Mouse (Mus musculus) limb, embryonic 13.5 days (tissue): ENCODE results near the gene Tstd2. TPM values are rescaled to one million over a fixed set of nuclear protein-coding genes. Genes with fewer than 3 reads are reported as not detected.

Source experiments
- ATAC-seq: fragments of 200-750 bp; cut with Nextera tagmentation; 2 replicates; pipeline ENCODE4 v1.8.0; 2017; ENCODE audit warnings: low read depth, moderate number of reproducible peaks, moderate TSS enrichment; ENCODE audit not compliant: low FRiP score
- H3K27ac ChIP-seq: fragments of 300-500 bp; sonication (generic); 2 replicates; pipeline ENCODE4 v1.5.1; 2015; ENCODE audit warnings: inconsistent platforms, mild to moderate bottlenecking, moderate library complexity
- H3K27me3 ChIP-seq: fragments of 300-500 bp; sonication (generic); 2 replicates; pipeline ENCODE4 v1.6.1; 2015; ENCODE audit warnings: mild to moderate bottlenecking, inconsistent platforms
- H3K36me3 ChIP-seq: fragments of 300-500 bp; sonication (generic); 2 replicates; pipeline ENCODE4 v1.6.1; 2015; ENCODE audit warnings: inconsistent platforms, mild to moderate bottlenecking, moderate library complexity
- H3K4me1 ChIP-seq: fragments of 300-500 bp; sonication (generic); 2 replicates; pipeline ENCODE4 v1.6.1; 2015; ENCODE audit warnings: inconsistent platforms
- H3K4me2 ChIP-seq: fragments of 300-500 bp; sonication (generic); replicated peaks from 2 replicates; pipeline ENCODE4 v1.6.1; 2015; ENCODE audit warnings: inconsistent platforms, mild to moderate bottlenecking, moderate library complexity
- H3K4me3 ChIP-seq: fragments of 300-500 bp; sonication (generic); 2 replicates; pipeline ENCODE4 v1.5.1; 2015; ENCODE audit warnings: moderate library complexity, mild to moderate bottlenecking, inconsistent platforms
- H3K9ac ChIP-seq: fragments of 300-500 bp; sonication (generic); 2 replicates; pipeline ENCODE4 v1.6.1; 2015; ENCODE audit warnings: mild to moderate bottlenecking, inconsistent platforms
- H3K9me3 ChIP-seq: fragments of 300-500 bp; sonication (generic); 2 replicates; pipeline ENCODE4 v1.6.1; 2016; ENCODE audit warnings: inconsistent platforms
- WGBS: fragments of 180-500 bp; shearing (Covaris S2); methylation state at CpG from one replicate; pipeline ENCODE4 v1.1.7; 2015; 5-methylcytosine and 5-hydroxymethylcytosine counted together
- polyA plus RNA-seq: library from polyadenylated mRNA; unstranded; fragments of >200 nt; fragmentation: Nextera tagmentation; extraction: Ambion mirVana; gene quantifications from 2 replicates; pipeline ENCODE4 v1.2.1, GENCODE M21; 2015

Tstd2 gene
- polyA plus RNA-seq, 1 experiment from 2014 or later, result 51.0 TPM

DNA sequence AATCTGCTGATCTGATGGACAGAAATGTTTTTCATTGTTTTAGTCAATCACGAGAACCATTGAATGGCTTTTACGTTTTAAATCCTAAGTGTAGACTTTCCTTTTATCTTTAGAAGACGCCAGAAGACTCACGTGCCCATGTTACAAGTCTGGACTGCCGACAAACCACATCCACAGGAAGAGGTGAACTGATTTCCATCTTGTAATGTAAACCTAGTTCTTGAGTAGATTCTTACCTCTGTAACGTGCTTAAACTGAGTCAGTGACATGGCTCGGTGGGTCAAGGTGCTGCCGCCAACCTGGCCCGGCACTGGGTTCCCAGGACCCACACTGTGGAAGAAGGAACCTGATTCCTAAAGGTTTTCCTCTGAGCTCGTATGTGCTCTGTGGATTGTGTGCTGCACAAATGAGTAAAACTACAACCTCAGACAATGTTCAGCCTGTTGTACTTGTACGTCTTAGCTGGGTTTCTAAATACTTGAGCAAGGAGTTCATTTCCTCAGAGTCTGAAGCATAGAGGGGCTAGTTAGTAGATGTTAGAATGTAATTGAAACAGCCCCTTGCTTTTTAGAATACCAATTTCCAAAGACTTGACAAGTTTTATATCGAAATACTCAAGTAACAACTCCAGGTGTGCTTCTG lies 13.5 kb upstream of the Tstd2 start:
- no peak for ATAC-seq
- Histone ChIP-seq H3K9me3 (no peaks in the 10 kb centered on the region), H3K27me3 (no peaks in the 10 kb centered on the region), H3K4me1 (no peaks in the 10 kb centered on the region), H3K4me3 (no peak overlapping the region), H3K36me3 (peaks cover 81% of the 10 kb centered on the region), H3K9ac (no peak overlapping the region), H3K27ac (no peak overlapping the region), H3K4me2 (no peak overlapping the region)
- 91% methylated on average over 12 of the region's 12 CpGs for WGBS

DNA sequence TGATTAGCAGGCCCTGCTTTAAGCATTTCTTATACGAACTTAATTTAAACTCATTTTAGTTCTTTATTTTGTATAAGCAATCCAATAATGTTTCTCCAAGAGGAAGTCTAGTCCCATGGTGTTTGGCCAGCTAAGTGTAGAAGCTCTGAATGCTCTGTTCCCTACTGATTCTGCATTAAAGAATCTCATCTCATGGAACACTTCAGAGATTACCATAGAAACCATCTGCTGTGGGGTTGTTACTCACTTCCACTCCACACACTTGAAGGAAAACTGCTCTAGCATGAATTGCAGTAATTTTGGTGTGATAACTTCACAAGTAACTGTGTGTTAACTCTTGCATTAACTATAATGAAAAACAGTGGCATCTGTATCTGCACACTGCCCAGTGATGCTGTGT lies 8.4 kb upstream of the Tstd2 start:
- Histone ChIP-seq H3K4me3 (no peak overlapping the region), H3K27me3 (no peaks in the 10 kb centered on the region), H3K4me1 (no peaks in the 10 kb centered on the region), H3K9ac (no peak overlapping the region), H3K9me3 (no peaks in the 10 kb centered on the region), H3K27ac (no peak overlapping the region), H3K36me3 (peaks cover 54% of the 10 kb centered on the region), H3K4me2 (no peak overlapping the region)
- 88% methylated on average over 1 of the region's 1 CpGs for WGBS
- no peak for ATAC-seq

DNA sequence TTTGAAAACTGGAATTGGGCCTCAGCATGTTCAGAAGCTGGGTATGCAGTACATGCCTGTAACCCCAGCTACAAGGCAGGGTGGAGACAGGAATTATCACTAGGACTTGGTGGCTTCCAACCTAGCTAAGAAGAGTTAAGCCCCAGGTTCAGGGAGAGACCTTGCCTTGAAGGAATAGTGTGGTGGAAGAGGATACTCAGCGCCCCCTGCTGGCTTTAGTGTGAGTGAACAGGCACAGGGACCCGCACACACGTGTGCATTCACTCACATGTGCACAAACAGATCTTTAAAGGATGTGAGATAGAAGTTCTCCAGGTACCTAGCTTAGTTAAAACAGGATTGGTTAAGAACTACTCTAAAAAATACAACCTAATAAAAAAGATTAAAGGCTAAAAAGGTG lies 5.8 kb upstream of the Tstd2 start:
- WGBS, result 72% methylated on average over 3 of the region's 3 CpGs
- peaks cover 34% of the 10 kb centered on the region for H3K36me3 ChIP-seq
- H3K9me3 ChIP-seq, result no peaks in the 10 kb centered on the region
- no peaks in the 10 kb centered on the region for H3K27me3 ChIP-seq
- H3K4me2 ChIP-seq, result no peak overlapping the region
- H3K9ac ChIP-seq, result no peak overlapping the region
- no peak overlapping the region for H3K27ac ChIP-seq
- peaks cover 12% of the 10 kb centered on the region for H3K4me1 ChIP-seq
- H3K4me3 ChIP-seq, result no peak overlapping the region
- ATAC-seq, result no peak

DNA sequence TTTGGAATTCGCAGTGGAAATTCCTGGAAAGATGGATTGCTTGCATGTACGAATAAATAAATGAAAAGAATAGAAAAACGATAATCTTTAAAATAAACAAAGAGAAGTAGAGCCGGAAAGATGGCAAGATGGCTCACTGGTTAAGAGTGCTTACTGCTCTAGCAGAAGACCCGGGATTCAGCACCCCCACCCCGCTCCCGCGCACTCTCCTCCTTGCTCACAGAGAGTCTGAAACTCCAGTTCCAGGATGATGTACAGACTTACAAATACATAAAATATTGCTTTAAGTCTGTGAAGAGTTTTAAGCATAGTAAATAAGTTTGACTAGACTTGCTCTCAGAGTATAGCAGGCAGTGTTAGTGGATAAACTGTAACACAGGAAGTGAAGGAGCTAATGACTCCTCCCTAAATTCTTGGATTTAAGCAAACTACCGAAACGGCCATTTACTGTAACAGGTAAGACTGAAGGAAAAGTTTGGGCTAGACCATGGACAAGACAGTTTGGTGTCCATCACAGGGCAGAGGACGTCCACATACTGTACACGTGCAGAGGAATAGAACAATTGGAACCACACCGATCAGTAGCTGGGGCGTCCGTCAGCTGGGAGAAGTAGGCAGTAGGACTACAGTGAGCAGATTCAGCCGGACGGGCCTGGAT lies 736 bp downstream of the Tstd2 start:
- Histone ChIP-seq H3K9ac (peak overlapping the region; percentile 95), H3K27me3 (no peaks in the 10 kb centered on the region), H3K4me1 (peaks cover 28% of the 10 kb centered on the region), H3K9me3 (no peaks in the 10 kb centered on the region), H3K4me2 (peak overlapping the region; percentile 89), H3K36me3 (peaks cover 26% of the 10 kb centered on the region), H3K27ac (peak overlapping the region; percentile 97), H3K4me3 (peak overlapping the region; percentile 96)
- WGBS, result 8% methylated on average over 17 of the region's 17 CpGs
- peak; percentile 79 for ATAC-seq

DNA sequence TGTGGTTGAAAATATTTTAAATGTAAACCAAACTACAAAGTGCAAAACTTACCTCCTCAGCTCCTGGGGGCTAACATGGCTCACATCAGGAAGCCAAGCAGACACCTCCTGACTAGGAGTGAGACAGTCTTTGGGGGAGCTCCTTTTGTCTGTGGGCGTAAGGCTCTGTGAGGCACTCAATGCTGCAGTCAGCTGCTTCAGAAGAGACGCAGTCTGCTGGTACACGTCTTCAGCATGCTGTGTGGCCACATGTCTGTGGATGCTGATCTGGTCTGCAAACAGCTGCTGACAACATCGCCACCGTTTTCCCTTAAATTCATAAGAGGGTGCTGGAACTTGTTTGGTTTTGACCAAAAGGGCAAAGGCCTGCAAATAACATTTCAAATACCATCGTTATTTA lies 6.7 kb downstream of the Tstd2 start:
- Histone ChIP-seq H3K4me1 (peaks cover 10% of the 10 kb centered on the region), H3K36me3 (peaks cover 75% of the 10 kb centered on the region), H3K9ac (no peak overlapping the region), H3K27me3 (no peaks in the 10 kb centered on the region), H3K4me3 (no peak overlapping the region), H3K9me3 (no peaks in the 10 kb centered on the region), H3K4me2 (no peak overlapping the region), H3K27ac (no peak overlapping the region)
- WGBS, result 88% methylated on average over 6 of the region's 6 CpGs
- ATAC-seq, result no peak

DNA sequence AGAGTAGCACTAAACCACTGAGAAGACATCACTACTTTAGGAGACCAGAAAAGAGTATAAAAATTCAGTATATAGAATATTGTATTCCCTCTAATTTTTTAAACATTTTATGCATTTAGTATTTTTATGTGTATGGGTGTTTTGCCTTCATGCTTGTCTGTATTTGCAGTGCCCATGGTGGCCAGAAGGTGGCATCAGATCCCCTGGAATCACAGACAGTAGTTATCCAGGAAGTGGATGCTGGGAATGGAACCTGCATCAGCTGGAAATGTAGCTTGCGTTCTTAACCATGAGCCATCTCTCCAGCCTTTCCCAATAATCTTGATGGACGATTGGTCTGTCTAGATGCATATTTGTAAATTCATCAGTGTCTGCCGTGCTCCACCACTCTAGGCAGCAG lies 8.3 kb downstream of the Tstd2 start:
- no peak overlapping the region for H3K27ac ChIP-seq
- no peaks in the 10 kb centered on the region for H3K27me3 ChIP-seq
- peaks cover 4% of the 10 kb centered on the region; the same call in 1 of the 2 replicates for H3K4me1 ChIP-seq
- H3K9ac ChIP-seq, result no peak overlapping the region
- peaks cover 87% of the 10 kb centered on the region for H3K36me3 ChIP-seq
- ATAC-seq, result no peak
- no peaks in the 10 kb centered on the region for H3K9me3 ChIP-seq
- H3K4me2 ChIP-seq, result no peak overlapping the region
- H3K4me3 ChIP-seq, result no peak overlapping the region
- 84% methylated on average over 3 of the region's 3 CpGs for WGBS

DNA sequence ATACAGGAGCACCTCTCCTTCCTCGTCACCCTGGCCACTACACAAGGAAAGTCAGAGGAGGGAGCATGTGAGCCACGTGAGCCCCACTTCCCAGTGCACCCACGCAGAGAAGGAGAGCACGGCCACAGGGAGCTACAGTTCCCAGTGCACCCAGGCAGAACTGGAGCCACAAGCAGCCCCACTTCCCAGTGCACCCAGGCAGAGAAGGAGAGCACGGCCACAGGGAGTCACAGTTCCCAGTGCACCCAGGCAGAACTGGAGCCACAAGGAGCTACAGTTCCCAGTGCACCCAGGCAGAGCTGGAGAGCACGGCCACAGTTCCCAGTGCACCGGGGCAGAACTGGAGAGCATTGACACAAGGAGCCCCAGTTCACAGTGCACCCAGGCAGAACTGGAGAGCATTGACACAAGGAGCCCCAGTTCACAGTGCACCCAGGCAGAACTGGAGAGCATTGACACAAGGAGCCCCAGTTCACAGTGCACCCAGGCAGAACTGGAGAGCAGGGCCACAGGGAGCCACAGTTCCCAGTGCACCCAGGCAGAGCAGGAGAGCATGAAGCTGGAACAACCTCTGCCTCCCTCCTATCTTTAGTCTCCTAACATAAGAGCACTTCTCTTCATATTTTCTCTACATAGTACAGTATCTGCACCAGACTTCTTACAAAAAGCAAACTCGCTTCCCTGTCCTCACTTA lies 9.0 kb downstream of the Tstd2 start:
- Histone ChIP-seq H3K27me3 (no peaks in the 10 kb centered on the region), H3K9me3 (no peaks in the 10 kb centered on the region), H3K36me3 (peaks cover 87% of the 10 kb centered on the region)

DNA sequence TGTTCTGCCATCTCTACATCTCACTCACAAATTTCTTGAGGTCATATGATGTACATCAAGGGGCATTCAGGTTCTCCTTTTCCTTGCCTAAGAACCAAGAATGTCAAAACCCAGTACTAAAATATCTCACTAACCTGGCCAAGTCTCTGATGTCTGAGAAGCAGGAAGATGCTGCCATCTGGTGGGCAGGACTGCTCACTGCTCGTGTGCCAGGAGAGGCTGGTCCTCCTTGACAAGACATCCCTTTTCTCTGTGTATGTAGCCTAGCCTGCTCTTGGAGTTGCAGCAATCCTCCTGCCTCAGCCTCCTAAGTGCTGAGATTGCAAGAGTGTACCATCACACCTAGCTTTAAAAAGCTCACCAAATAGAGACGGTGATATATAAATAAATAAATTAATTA lies 12.0 kb downstream of the Tstd2 start:
- Histone ChIP-seq H3K9ac (no peak overlapping the region), H3K36me3 (peaks cover 89% of the 10 kb centered on the region), H3K27ac (no peak overlapping the region), H3K9me3 (no peaks in the 10 kb centered on the region), H3K4me2 (no peak overlapping the region), H3K27me3 (no peaks in the 10 kb centered on the region), H3K4me1 (no peaks in the 10 kb centered on the region), H3K4me3 (no peak overlapping the region)
- WGBS, result 37% methylated on average over 2 of the region's 2 CpGs
- 0 out of 2 replicates have a peak, but pooled peaks have one; percentile 69 for ATAC-seq

More for the DNA sequence above, 9.0 kb downstream of the Tstd2 start:
- H3K9ac ChIP-seq, result no peak overlapping the region
- H3K4me3 ChIP-seq, result no peak overlapping the region
- WGBS, result 87% methylated on average over 8 of the region's 8 CpGs
- H3K4me2 ChIP-seq, result no peak overlapping the region
- no peak overlapping the region for H3K27ac ChIP-seq
- no peak for ATAC-seq
- peaks cover 4% of the 10 kb centered on the region; the same call in 1 of the 2 replicates for H3K4me1 ChIP-seq

DNA sequence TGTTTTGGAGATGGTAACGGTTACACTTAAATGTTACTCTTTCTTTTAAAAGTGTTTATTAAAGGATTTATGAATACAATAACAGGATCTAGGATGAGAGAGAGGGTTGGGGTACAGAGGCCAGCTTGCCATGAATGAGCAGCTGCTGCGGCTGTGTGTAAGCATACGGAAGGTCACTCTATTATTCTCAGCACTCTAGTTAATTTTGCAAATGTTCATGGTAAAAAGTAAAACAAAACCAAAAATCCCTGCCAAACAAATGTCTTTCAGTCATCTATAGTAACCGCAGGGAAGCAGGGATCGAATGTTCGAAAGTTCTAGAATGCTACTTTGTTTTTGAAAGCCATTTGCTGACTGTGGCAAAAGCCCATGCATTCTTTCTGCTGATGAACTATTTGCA lies 15.1 kb downstream of the Tstd2 start:
- no peak for ATAC-seq
- H3K4me2 ChIP-seq, result no peak overlapping the region
- no peak overlapping the region for H3K27ac ChIP-seq
- peaks cover 90% of the 10 kb centered on the region for H3K36me3 ChIP-seq
- WGBS, result 95% methylated on average over 6 of the region's 6 CpGs
- no peaks in the 10 kb centered on the region for H3K27me3 ChIP-seq
- no peaks in the 10 kb centered on the region for H3K9me3 ChIP-seq
- H3K4me1 ChIP-seq, result no peaks in the 10 kb centered on the region
- no peak overlapping the region for H3K4me3 ChIP-seq
- no peak overlapping the region for H3K9ac ChIP-seq

DNA sequence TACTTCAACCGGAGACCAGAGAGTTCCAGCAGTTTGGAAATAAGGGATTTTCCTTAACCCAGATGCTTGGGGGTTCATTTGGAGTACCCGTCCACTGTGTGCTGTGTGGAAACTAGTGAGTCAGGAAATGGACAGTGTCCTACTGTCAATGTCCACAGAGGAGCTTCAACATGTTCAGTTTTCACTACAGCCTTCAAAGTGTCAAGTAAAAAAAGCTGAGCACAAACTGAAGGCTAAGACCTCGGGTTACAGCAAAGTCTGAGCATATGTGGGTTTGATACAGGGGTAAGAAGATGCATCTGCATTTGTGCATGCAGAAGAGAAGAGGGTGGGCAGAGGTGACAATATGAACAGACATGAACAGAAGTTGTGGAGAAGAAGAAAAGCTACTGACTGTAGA lies 17.7 kb downstream of the Tstd2 start:
- no peaks in the 10 kb centered on the region for H3K9me3 ChIP-seq
- H3K4me3 ChIP-seq, result no peak overlapping the region
- H3K4me1 ChIP-seq, result no peaks in the 10 kb centered on the region
- 84% methylated on average over 3 of the region's 3 CpGs for WGBS
- H3K4me2 ChIP-seq, result no peak overlapping the region
- peaks cover 97% of the 10 kb centered on the region for H3K36me3 ChIP-seq
- H3K27ac ChIP-seq, result no peak overlapping the region
- H3K9ac ChIP-seq, result no peak overlapping the region
- no peak for ATAC-seq
- no peaks in the 10 kb centered on the region for H3K27me3 ChIP-seq

DNA sequence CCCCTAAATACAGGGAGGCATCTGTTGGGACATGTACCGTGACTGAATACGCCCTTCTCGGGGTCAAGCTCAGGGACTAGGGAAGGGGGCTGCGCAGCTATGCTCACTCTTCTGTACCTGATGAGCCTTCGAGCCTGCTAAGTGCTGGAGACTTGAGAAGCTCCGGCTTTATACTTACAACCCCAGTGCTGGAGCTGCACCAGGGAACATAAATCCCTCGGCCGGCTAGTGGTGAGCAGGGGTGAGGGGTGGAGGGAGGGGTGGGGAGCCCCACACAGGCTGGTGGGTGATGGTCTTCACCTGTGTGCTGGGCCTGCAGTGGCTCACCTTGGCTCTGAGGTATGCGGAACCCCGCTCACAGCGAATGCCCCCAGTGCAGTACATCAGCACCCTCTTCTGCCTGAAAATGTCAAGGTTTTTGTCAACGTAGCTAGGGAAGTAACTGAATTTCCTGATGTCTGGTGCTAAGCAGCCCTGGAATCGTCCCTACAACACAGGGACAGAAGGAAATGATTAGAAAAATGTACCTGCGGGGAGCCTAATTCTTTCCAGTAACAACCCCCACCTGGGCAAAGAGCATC lies 18.9 kb downstream of the Tstd2 start:
- no peak overlapping the region for H3K27ac ChIP-seq
- H3K4me2 ChIP-seq, result no peak overlapping the region
- H3K9ac ChIP-seq, result no peak overlapping the region
- no peaks in the 10 kb centered on the region for H3K27me3 ChIP-seq
- ATAC-seq, result no peak
- no peak overlapping the region for H3K4me3 ChIP-seq
- no peaks in the 10 kb centered on the region for H3K9me3 ChIP-seq
- WGBS, result 86% methylated on average over 14 of the region's 14 CpGs
- no peaks in the 10 kb centered on the region for H3K4me1 ChIP-seq
- H3K36me3 ChIP-seq, result peaks cover 95% of the 10 kb centered on the region

DNA sequence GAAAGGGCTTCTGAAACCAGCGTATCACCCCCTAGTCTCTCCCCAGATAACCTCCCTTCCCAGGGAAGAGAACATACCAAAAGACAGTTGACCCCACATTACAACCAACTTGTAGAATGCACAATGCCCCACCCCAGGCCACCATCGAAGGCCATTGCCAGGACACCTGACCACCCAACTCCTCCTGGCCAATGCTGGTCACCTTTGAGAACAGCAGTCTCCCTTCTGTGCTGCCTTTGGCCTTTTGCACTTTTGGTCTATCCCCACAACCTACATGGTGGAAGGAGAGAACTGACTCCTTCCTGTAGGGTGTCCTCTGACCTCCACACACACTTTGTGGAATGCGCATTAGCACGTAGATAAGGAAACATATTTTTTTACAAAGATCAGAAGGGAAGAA lies 21.0 kb downstream of the Tstd2 start:
- ATAC-seq, result no peak
- peaks cover 90% of the 10 kb centered on the region for H3K36me3 ChIP-seq

More for the DNA sequence above, 21.0 kb downstream of the Tstd2 start:
- Histone ChIP-seq H3K27me3 (no peaks in the 10 kb centered on the region), H3K4me3 (no peak overlapping the region), H3K4me2 (no peak overlapping the region), H3K27ac (no peak overlapping the region), H3K4me1 (no peaks in the 10 kb centered on the region), H3K9ac (no peak overlapping the region), H3K9me3 (no peaks in the 10 kb centered on the region)
- over 99% methylated on average over 4 of the region's 4 CpGs for WGBS
